Mouse (Mus musculus): Measurements from ENCODE around the gene Pla2g16.

DNA sequence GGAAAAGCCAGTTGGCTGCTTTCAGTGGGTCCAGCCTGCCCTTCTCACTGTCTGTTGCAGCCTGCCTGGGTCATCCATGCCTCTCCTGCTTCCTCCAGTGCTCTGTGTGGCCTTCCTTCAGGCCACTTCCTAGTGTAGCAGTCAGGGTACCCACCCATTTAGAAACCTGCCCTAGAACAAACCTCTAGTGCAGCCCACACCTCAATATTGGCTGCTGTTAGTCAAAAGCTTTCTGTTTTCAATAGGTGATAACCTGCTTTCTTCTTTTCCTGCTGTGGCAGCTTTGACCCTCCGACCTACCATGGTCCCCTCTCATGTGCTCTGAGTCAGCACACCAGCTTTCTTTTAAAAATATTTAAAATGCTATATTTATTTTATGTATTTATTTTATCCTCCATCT lies 7.2 kb downstream of the Pla2g16 start:
- TF ChIP-seq POLR2A (IDR thresholded peaks at IDR 0.05; ENCODE audit: extremely low read depth, insufficient read depth, low read length) (no peak), CTCF (IDR thresholded peaks at IDR 0.05; ENCODE audit: extremely low read depth, insufficient read depth, low read length) (no peak)
